Mouse (Mus musculus) frontal cortex, postnatal 36 days (tissue): Measurements from ENCODE around the gene Cyp4f37.
A peak's percentile ranks its signal among the peaks of the same experiment; 100 is the strongest.

Source experiments
- DNase-seq, 2 experiments: peaks; one replicate each; pipeline ENCODE4 v3.0.0; 2022; ENCODE audit warnings: low spot score in 2 of 2

The Cyp4f37 gene

DNA sequence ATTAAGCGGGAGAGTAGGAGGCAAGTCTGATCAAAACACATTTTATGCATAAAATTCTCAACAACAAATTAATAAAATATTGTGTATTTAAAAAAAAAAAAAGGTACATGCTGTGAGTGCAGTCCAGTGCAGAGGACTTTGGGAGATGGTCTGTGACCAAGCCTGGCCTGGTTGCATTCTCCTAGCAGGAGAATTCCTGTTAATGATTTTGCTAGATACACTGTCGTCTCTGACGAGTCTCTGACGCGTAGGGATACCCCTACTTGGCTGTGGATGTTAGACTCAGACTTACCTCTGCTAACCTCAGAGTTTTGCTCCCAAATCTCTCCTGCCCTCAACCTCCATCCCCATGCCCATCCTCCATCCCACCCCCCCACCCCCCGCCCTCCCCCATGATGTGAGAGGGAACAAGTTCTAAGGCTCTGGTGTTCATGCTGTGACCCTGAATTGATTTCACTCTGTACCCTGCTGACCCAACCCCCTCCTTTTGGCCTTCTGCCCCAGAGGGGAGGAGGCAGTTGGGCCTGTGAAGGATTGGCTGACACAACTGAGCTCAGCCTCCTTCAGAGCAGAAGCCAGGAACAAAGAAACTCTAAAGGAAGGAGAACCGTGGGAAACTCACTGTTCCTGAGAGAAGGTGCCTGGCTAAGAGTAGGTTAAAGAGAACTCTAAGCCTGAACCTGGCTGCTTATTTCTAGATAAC, 64.1 kb downstream of the Cyp4f37 start, which contains the start of gene Cyp4f15:
Cyp4f15 (plus strand) TSS at position 580 of the 703 bp plus-strand sequence.
- DNase-seq: peak; percentile 35 to 55
